Mouse (Mus musculus): Measurements from ENCODE around the gene Otos. TPM values are rescaled to one million over a fixed set of nuclear protein-coding genes. Genes with fewer than 3 reads are reported as not detected.

Otos gene
- polyA plus RNA-seq, 1 experiment from 2014 or later, result 0.09 TPM

- H3K9ac ChIP-seq (ENCODE audit: low read length), result no peak overlapping the region
- no peak for ATAC-seq (replicated peaks; ENCODE audit: low FRiP score, low TSS enrichment, low read depth)
These were observed 28.0 kb upstream of the Otos start for GRCm38 (mm10) chr1:92676676-92676975.

GRCm38 (mm10) chr1:92675932-92676675 lies 27.5 kb upstream of the Otos start:
- H3K9me3 ChIP-seq (ENCODE audit: control insufficient read depth, low read length), result no peaks in the 10 kb centered on the region
- no peaks in the 10 kb centered on the region for H3K36me3 ChIP-seq (ENCODE audit: control insufficient read depth, insufficient read depth, low read length)
- DNase-seq (ENCODE audit: low spot score) (no peak), ATAC-seq (replicated peaks; ENCODE audit: low FRiP score, low TSS enrichment, low read depth) (no peak)
- H3K4me2 ChIP-seq (ENCODE audit: low read length), result no peak overlapping the region
- H3K4me1 ChIP-seq (replicated peaks; ENCODE audit: control insufficient read depth, insufficient read depth, low read length), result peaks cover 7% of the 10 kb centered on the region; the same call in 1 of the 2 replicates
- H3K9ac ChIP-seq (ENCODE audit: low read length), result no peak overlapping the region
- H3K4me3 ChIP-seq (ENCODE audit: low read depth, low read length), result no peak overlapping the region
- H3K27me3 ChIP-seq (replicated peaks; ENCODE audit: control insufficient read depth, insufficient read depth, low read length), result no peaks in the 10 kb centered on the region
- 75% methylated on average over 10 of the region's 10 CpGs for WGBS
- no peak overlapping the region for H3K27ac ChIP-seq (ENCODE audit: low read depth)

More at GRCm38 (mm10) chr1:92676676-92676975, 28.0 kb upstream of the Otos start:
- H3K27me3 ChIP-seq (replicated peaks; ENCODE audit: control insufficient read depth, insufficient read depth, low read length), result no peaks in the 10 kb centered on the region
- H3K27ac ChIP-seq (ENCODE audit: low read depth), result no peak overlapping the region
- no peak for DNase-seq (ENCODE audit: low spot score)
- H3K36me3 ChIP-seq (ENCODE audit: control insufficient read depth, insufficient read depth, low read length), result no peaks in the 10 kb centered on the region
- no peak overlapping the region for H3K4me2 ChIP-seq (ENCODE audit: low read length)
- no peaks in the 10 kb centered on the region for H3K9me3 ChIP-seq (ENCODE audit: control insufficient read depth, low read length)
- peaks cover 7% of the 10 kb centered on the region; the same call in 1 of the 2 replicates for H3K4me1 ChIP-seq (replicated peaks; ENCODE audit: control insufficient read depth, insufficient read depth, low read length)
- 88% methylated on average over 3 of the region's 3 CpGs for WGBS
- H3K4me3 ChIP-seq (ENCODE audit: low read depth, low read length), result no peak overlapping the region

GRCm38 (mm10) chr1:92673258-92673782 lies 24.7 kb upstream of the Otos start:
- ATAC-seq (replicated peaks; ENCODE audit: low FRiP score, low TSS enrichment, low read depth) (no peak), DNase-seq (ENCODE audit: low spot score) (no peak)
- Histone ChIP-seq H3K9ac (ENCODE audit: low read length) (no peak overlapping the region), H3K4me2 (ENCODE audit: low read length) (no peak overlapping the region), H3K27ac (ENCODE audit: low read depth) (no peak overlapping the region), H3K36me3 (ENCODE audit: control insufficient read depth, insufficient read depth, low read length) (no peaks in the 10 kb centered on the region), H3K4me3 (ENCODE audit: low read depth, low read length) (no peak overlapping the region), H3K27me3 (replicated peaks; ENCODE audit: control insufficient read depth, insufficient read depth, low read length) (no peaks in the 10 kb centered on the region), H3K9me3 (ENCODE audit: control insufficient read depth, low read length) (no peaks in the 10 kb centered on the region), H3K4me1 (replicated peaks; ENCODE audit: control insufficient read depth, insufficient read depth, low read length) (no peaks in the 10 kb centered on the region)
- 84% methylated on average over 5 of the region's 5 CpGs for WGBS

- ATAC-seq (replicated peaks; ENCODE audit: low FRiP score, low TSS enrichment, low read depth) (no peak), DNase-seq (ENCODE audit: low spot score) (no peak)
- WGBS, result 81% methylated on average over 4 of the region's 4 CpGs
- Histone ChIP-seq H3K9me3 (ENCODE audit: control insufficient read depth, low read length) (no peaks in the 10 kb centered on the region), H3K9ac (ENCODE audit: low read length) (no peak overlapping the region), H3K4me2 (ENCODE audit: low read length) (no peak overlapping the region), H3K4me1 (replicated peaks; ENCODE audit: control insufficient read depth, insufficient read depth, low read length) (no peaks in the 10 kb centered on the region), H3K4me3 (ENCODE audit: low read depth, low read length) (no peak overlapping the region), H3K27ac (ENCODE audit: low read depth) (no peak overlapping the region), H3K27me3 (replicated peaks; ENCODE audit: control insufficient read depth, insufficient read depth, low read length) (no peaks in the 10 kb centered on the region), H3K36me3 (ENCODE audit: control insufficient read depth, insufficient read depth, low read length) (no peaks in the 10 kb centered on the region)
These were observed 22.7 kb upstream of the Otos start for GRCm38 (mm10) chr1:92671326-92671725.

- no peaks in the 10 kb centered on the region for H3K4me1 ChIP-seq (replicated peaks; ENCODE audit: control insufficient read depth, insufficient read depth, low read length)
- no peak overlapping the region for H3K27ac ChIP-seq (ENCODE audit: low read depth)
- H3K9ac ChIP-seq (ENCODE audit: low read length), result no peak overlapping the region
- H3K4me2 ChIP-seq (ENCODE audit: low read length), result no peak overlapping the region
- H3K36me3 ChIP-seq (ENCODE audit: control insufficient read depth, insufficient read depth, low read length), result no peaks in the 10 kb centered on the region
- H3K27me3 ChIP-seq (replicated peaks; ENCODE audit: control insufficient read depth, insufficient read depth, low read length), result no peaks in the 10 kb centered on the region
- no peak overlapping the region for H3K4me3 ChIP-seq (ENCODE audit: low read depth, low read length)
- ATAC-seq (replicated peaks; ENCODE audit: low FRiP score, low TSS enrichment, low read depth), result no peak
- no peak for DNase-seq (ENCODE audit: low spot score)
- WGBS, result 87% methylated on average over 3 of the region's 3 CpGs
- H3K9me3 ChIP-seq (ENCODE audit: control insufficient read depth, low read length), result no peaks in the 10 kb centered on the region
These were observed 20.8 kb upstream of the Otos start for GRCm38 (mm10) chr1:92669430-92669829.

GRCm38 (mm10) chr1:92667106-92667505 lies 18.5 kb upstream of the Otos start:
- no peaks in the 10 kb centered on the region for H3K36me3 ChIP-seq (ENCODE audit: control insufficient read depth, insufficient read depth, low read length)
- no peaks in the 10 kb centered on the region for H3K4me1 ChIP-seq (replicated peaks; ENCODE audit: control insufficient read depth, insufficient read depth, low read length)
- no peak overlapping the region for H3K4me2 ChIP-seq (ENCODE audit: low read length)
- no peak for DNase-seq (ENCODE audit: low spot score)
- ATAC-seq (replicated peaks; ENCODE audit: low FRiP score, low TSS enrichment, low read depth), result no peak
- H3K27me3 ChIP-seq (replicated peaks; ENCODE audit: control insufficient read depth, insufficient read depth, low read length), result no peaks in the 10 kb centered on the region
- H3K27ac ChIP-seq (ENCODE audit: low read depth), result no peak overlapping the region
- no peak overlapping the region for H3K9ac ChIP-seq (ENCODE audit: low read length)
- no peaks in the 10 kb centered on the region for H3K9me3 ChIP-seq (ENCODE audit: control insufficient read depth, low read length)
- WGBS, result 72% methylated on average over 6 of the region's 6 CpGs
- H3K4me3 ChIP-seq (ENCODE audit: low read depth, low read length), result no peak overlapping the region

GRCm38 (mm10) chr1:92659392-92659791 lies 10.8 kb upstream of the Otos start:
- 60% methylated on average over 5 of the region's 5 CpGs for WGBS
- no peaks in the 10 kb centered on the region for H3K27me3 ChIP-seq (replicated peaks; ENCODE audit: control insufficient read depth, insufficient read depth, low read length)
- no peak overlapping the region for H3K4me2 ChIP-seq (ENCODE audit: low read length)
- no peak overlapping the region for H3K9ac ChIP-seq (ENCODE audit: low read length)
- no peaks in the 10 kb centered on the region for H3K4me1 ChIP-seq (replicated peaks; ENCODE audit: control insufficient read depth, insufficient read depth, low read length)
- DNase-seq (ENCODE audit: low spot score), result no peak
- no peaks in the 10 kb centered on the region for H3K36me3 ChIP-seq (ENCODE audit: control insufficient read depth, insufficient read depth, low read length)
- no peak overlapping the region for H3K4me3 ChIP-seq (ENCODE audit: low read depth, low read length)
- no peak for ATAC-seq (replicated peaks; ENCODE audit: low FRiP score, low TSS enrichment, low read depth)
- H3K27ac ChIP-seq (ENCODE audit: low read depth), result no peak overlapping the region
- no peaks in the 10 kb centered on the region for H3K9me3 ChIP-seq (ENCODE audit: control insufficient read depth, low read length)

GRCm38 (mm10) chr1:92657025-92657820 lies 8.6 kb upstream of the Otos start:
- no peak overlapping the region for H3K27ac ChIP-seq (ENCODE audit: low read depth)
- ATAC-seq (replicated peaks; ENCODE audit: low FRiP score, low TSS enrichment, low read depth) (no peak), DNase-seq (ENCODE audit: low spot score) (no peak)
- no peak overlapping the region for H3K9ac ChIP-seq (ENCODE audit: low read length)
- H3K27me3 ChIP-seq (replicated peaks; ENCODE audit: control insufficient read depth, insufficient read depth, low read length), result no peaks in the 10 kb centered on the region
- WGBS, result 69% methylated on average over 11 of the region's 11 CpGs
- no peaks in the 10 kb centered on the region for H3K9me3 ChIP-seq (ENCODE audit: control insufficient read depth, low read length)
- H3K4me3 ChIP-seq (ENCODE audit: low read depth, low read length), result no peak overlapping the region
- no peaks in the 10 kb centered on the region for H3K36me3 ChIP-seq (ENCODE audit: control insufficient read depth, insufficient read depth, low read length)
- no peaks in the 10 kb centered on the region for H3K4me1 ChIP-seq (replicated peaks; ENCODE audit: control insufficient read depth, insufficient read depth, low read length)
- no peak overlapping the region for H3K4me2 ChIP-seq (ENCODE audit: low read length)

Measured in intestine, embryonic 14.5 days (tissue).